Mouse (Mus musculus) hindbrain, postnatal 0 days (tissue): ENCODE results near the gene Mfsd2b. TPM values are rescaled to one million over a fixed set of nuclear protein-coding genes. Genes with fewer than 3 reads are reported as not detected.

ENCODE experiments used
- ATAC-seq: fragments of 200-750 bp; cut with Nextera tagmentation; 2 replicates; pipeline ENCODE4 v1.8.0; 2017; ENCODE audit warnings: mild to moderate bottlenecking, moderate TSS enrichment, moderate library complexity
- DNase-seq: peaks from one replicate; pipeline ENCODE4 v3.0.0-alpha.2; 2015; ENCODE audit warnings: low spot score
- H3K27ac ChIP-seq: fragments of 300-500 bp; sonication (generic); 2 replicates; pipeline ENCODE4 v1.5.1; 2014; ENCODE audit warnings: mild to moderate bottlenecking
- H3K27me3 ChIP-seq: fragments of 300-500 bp; sonication (generic); 2 replicates; pipeline ENCODE4 v1.6.1; 2014; ENCODE audit warnings: low read length, mixed read lengths; ENCODE audit not compliant: insufficient read depth
- H3K36me3 ChIP-seq: fragments of 300-500 bp; sonication (generic); 2 replicates; pipeline ENCODE4 v1.6.1; 2014; ENCODE audit warnings: low read length, mixed read lengths; ENCODE audit not compliant: insufficient read depth
- H3K4me1 ChIP-seq: fragments of 300-500 bp; sonication (generic); 2 replicates; pipeline ENCODE4 v1.6.1; 2014; ENCODE audit warnings: antibody characterized with exemption, low read length, mixed read lengths; ENCODE audit not compliant: insufficient read depth
- H3K4me2 ChIP-seq: fragments of 300-500 bp; sonication (generic); 2 replicates; pipeline ENCODE4 v1.6.1; 2014; ENCODE audit warnings: low read depth, mild to moderate bottlenecking, low read length, moderate library complexity, mixed read lengths
- H3K4me3 ChIP-seq: fragments of 300-500 bp; sonication (generic); 2 replicates; pipeline ENCODE4 v1.5.1; 2014; ENCODE audit warnings: low read length
- H3K9ac ChIP-seq: fragments of 300-500 bp; sonication (generic); replicated peaks from 2 replicates; pipeline ENCODE4 v1.6.1; 2014; ENCODE audit warnings: mild to moderate bottlenecking, low read length, moderate library complexity, mixed read lengths
- H3K9me3 ChIP-seq: fragments of 300-500 bp; sonication (generic); 2 replicates; pipeline ENCODE4 v1.6.1; 2016; ENCODE audit warnings: low read length, mixed read lengths
- CTCF ChIP-seq: IDR thresholded peaks from 2 replicates; pipeline ENCODE4 v1.5.1; 2016; ENCODE audit warnings: antibody characterized with exemption, control low read depth, low read depth
- WGBS: fragments of 180-500 bp; shearing (Covaris S2); extraction: QIAGEN DNeasy Blood & Tissue Kit; methylation state at CpG from one replicate; pipeline ENCODE4 v1.1.7; 2014; 5-methylcytosine and 5-hydroxymethylcytosine counted together
- polyA plus RNA-seq: library from polyadenylated mRNA; unstranded; fragments of >200 nt; fragmentation: Nextera tagmentation; extraction: Ambion mirVana; gene quantifications from 2 replicates; pipeline ENCODE4 v1.2.1, GENCODE M21; 2015
- total RNA-seq: library from RNA; depleted of rRNA; stranded (reverse); fragments of >200 nt; gene quantifications from 2 replicates; pipeline ENCODE4 v1.2.3, GENCODE M21; 2014; rRNA removed

Gene Mfsd2b
- total and polyA plus RNA-seq, 2 experiments from 2014 or later = 1.8 to 3.6 TPM

DNA sequence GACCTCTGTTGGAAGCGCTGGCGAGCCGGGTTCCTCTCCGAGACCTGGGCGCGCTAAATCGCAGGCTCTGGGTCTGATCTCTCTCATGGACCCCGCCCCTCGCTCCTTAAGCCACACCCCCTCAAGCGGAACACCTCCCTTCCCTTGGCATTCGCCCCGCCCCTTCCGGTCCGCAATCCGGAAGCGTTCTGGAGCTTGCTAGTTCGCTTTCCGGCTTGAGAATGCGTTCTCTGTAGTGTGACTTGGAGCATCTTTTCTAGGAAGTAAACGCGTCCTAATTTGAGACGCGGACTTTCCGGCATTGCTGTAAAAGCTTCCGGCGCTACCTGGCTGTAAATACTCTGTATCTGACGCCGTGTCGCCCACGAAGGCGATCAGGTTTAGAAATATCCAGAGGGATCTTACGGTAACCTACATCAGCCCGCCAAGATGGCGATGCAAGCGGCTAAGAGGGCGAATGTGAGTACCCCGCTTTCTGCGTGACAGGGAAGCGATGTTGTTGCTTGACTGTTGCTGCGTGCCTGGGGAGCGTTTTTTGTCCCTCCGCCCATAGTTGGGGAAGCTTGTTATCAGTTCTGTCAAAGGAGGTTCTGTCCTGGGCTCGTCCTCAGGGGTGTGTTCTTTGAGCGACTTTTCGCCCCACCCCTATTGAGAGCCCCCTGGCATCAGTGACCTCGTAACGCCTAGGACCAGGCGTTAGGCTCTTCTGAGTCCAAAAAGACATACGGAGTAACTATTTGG is 56.6 kb downstream of the Mfsd2b start, which contains the start of gene Sf3b6:
Gene Sf3b6, plus strand, starts transcription at position 184 of the 741 bp plus-strand sequence.
- Histone ChIP-seq H3K27me3 (no peaks in the 10 kb centered on the region), H3K9me3 (no peaks in the 10 kb centered on the region), H3K27ac (peak within 1 kb of the TSS; percentile 88), H3K4me2 (peak within 1 kb of the TSS; percentile 93), H3K4me3 (peak within 1 kb of the TSS; percentile 63), H3K9ac (peak within 1 kb of the TSS; percentile 61), H3K4me1 (peaks cover 9% of the 10 kb centered on the region; the same call in 1 of the 2 replicates), H3K36me3 (peaks cover 6% of the 10 kb centered on the region; the same call in 1 of the 2 replicates)
- no peak for TF ChIP-seq CTCF
- WGBS = under 1% methylated on average over 49 of the region's 49 CpGs
- DNase-seq (peak; percentile 98), ATAC-seq (peak; percentile 99)

GRCm38 (mm10) chr12:4816680-4817360 is 57.3 kb downstream of the Mfsd2b start:
- H3K4me1 ChIP-seq = peaks cover 9% of the 10 kb centered on the region; the same call in 1 of the 2 replicates
- no peak for TF ChIP-seq CTCF
- no peak for DNase-seq

DNA sequence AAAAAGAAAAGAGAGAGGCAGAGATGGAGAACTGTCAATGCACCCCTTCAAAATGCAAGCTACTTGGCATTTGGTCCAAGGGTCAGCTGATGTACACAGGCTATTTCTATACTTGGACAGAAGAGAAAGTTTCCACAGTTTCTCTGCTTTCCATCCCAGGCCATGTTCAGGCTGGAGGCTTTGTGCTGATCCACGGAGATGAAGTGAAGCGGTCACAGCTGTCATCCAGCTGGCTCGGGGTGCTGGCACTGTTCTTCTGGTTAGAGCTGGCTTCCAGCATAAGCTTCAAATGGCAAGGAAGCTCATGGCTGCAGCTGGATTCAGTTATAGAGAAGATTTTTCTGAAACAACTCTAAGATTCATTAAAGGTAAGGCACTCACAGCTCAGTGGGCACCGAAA is 60.5 kb downstream of the Mfsd2b start:
- ATAC-seq (no peak), DNase-seq (peak; percentile 23)
- no peak overlapping the region for H3K4me3 ChIP-seq
- H3K4me2 ChIP-seq = no peak overlapping the region
- no peak overlapping the region for H3K9ac ChIP-seq
- no peak for TF ChIP-seq CTCF
- H3K27ac ChIP-seq = no peak overlapping the region
- no peaks in the 10 kb centered on the region for H3K27me3 ChIP-seq
- H3K36me3 ChIP-seq = no peaks in the 10 kb centered on the region
- WGBS = 85% methylated on average over 4 of the region's 4 CpGs
- H3K4me1 ChIP-seq = peaks cover 5% of the 10 kb centered on the region; the same call in 1 of the 2 replicates
- no peaks in the 10 kb centered on the region for H3K9me3 ChIP-seq

More at GRCm38 (mm10) chr12:4816680-4817360, 57.3 kb downstream of the Mfsd2b start:
- peak overlapping the region; percentile 61 for H3K9ac ChIP-seq
- WGBS = 8% methylated on average over 23 of the region's 24 CpGs
- peak overlapping the region; percentile 63 for H3K4me3 ChIP-seq
- H3K36me3 ChIP-seq = peaks cover 4% of the 10 kb centered on the region; the same call in 1 of the 2 replicates
- H3K9me3 ChIP-seq = no peaks in the 10 kb centered on the region
- peak overlapping the region; percentile 88 for H3K27ac ChIP-seq
- peak; percentile 75; the same call in 1 of the 2 replicates for ATAC-seq
- H3K27me3 ChIP-seq = no peaks in the 10 kb centered on the region
- peak overlapping the region; percentile 71 for H3K4me2 ChIP-seq

Other genes with a start within 250 kb of the Mfsd2b start
- 0.99 and 2.2 TPM in 2 replicates for gene Fam228a, start 135.9 kb downstream of the Mfsd2b start, total RNA-seq
- 0.49 and 0.84 TPM in 2 replicates for gene Fam228a, start 135.9 kb downstream of the Mfsd2b start, polyA plus RNA-seq
- 5.9 and 13.0 TPM in 2 replicates for gene Pfn4, start 105.3 kb downstream of the Mfsd2b start, total RNA-seq
- 19.9 and 22.7 TPM in 2 replicates for gene Pfn4, start 105.3 kb downstream of the Mfsd2b start, polyA plus RNA-seq
- gene Fam228b, start 105.1 kb downstream of the Mfsd2b start, total RNA-seq = 3.7 and 4.2 TPM in 2 replicates
- gene Fam228b, start 105.1 kb downstream of the Mfsd2b start, polyA plus RNA-seq = 8.1 and 9.3 TPM in 2 replicates
- gene Sf3b6, start 56.8 kb downstream of the Mfsd2b start, total RNA-seq = 64.7 and 77.8 TPM in 2 replicates
- 299 and 347 TPM in 2 replicates for gene Sf3b6, start 56.8 kb downstream of the Mfsd2b start, polyA plus RNA-seq
- 73.2 and 77.4 TPM in 2 replicates for gene Fkbp1b, start 32.8 kb downstream of the Mfsd2b start, total RNA-seq
- gene Fkbp1b, start 32.8 kb downstream of the Mfsd2b start, polyA plus RNA-seq = 101 and 103 TPM in 2 replicates
- gene Wdcp, start 31.1 kb downstream of the Mfsd2b start, total RNA-seq = 9.9 and 10.3 TPM in 2 replicates
- gene Wdcp, start 31.1 kb downstream of the Mfsd2b start, polyA plus RNA-seq = 14.5 and 15.0 TPM in 2 replicates
- gene Ubxn2a, start 33.3 kb upstream of the Mfsd2b start, total RNA-seq = 19.0 and 26.1 TPM in 2 replicates
- 49.2 and 50.8 TPM in 2 replicates for gene Ubxn2a, start 33.3 kb upstream of the Mfsd2b start, polyA plus RNA-seq
- gene Atad2b, start 43.0 kb upstream of the Mfsd2b start, total RNA-seq = 25.0 and 30.5 TPM in 2 replicates
- 8.4 and 8.8 TPM in 2 replicates for gene Atad2b, start 43.0 kb upstream of the Mfsd2b start, polyA plus RNA-seq